ENCODE assay signal across 20 mouse cellular contexts in genomic region chr6:29761282-29761681, GRCm38 (mm10).
"Had no signal": no experiment of that assay in that cellular context is flagged by ENCODE, and none has a peak within 500 bp of the region (broad histone marks: within the 10 kb centered on the region; RNA-seq: fewer than 3 reads in every experiment).

No protein-coding gene starts in this region.

- H3K36me3 ChIP-seq: hindbrain, embryonic 15.5 days had no signal

- H3K27me3 ChIP-seq: heart, embryonic 13.5 days; heart, embryonic 15.5 days; hindbrain, embryonic 13.5 days; hindbrain, embryonic 15.5 days; limb, embryonic 13.5 days; limb, embryonic 15.5 days; liver, embryonic 12.5 days had no signal

- H3K4me1 ChIP-seq: heart, embryonic 13.5 days; heart, embryonic 15.5 days; hindbrain, embryonic 13.5 days; hindbrain, embryonic 15.5 days; limb, embryonic 13.5 days; limb, embryonic 15.5 days; liver, embryonic 12.5 days had no signal

- DNase-seq: forebrain, postnatal 0 days; gastrocnemius, postnatal 14 days; gastrocnemius, postnatal 36 days; heart, adult 18-20 months; heart, postnatal 14 days; heart, postnatal 36 days; layer of hippocampus, adult 9-11 months; layer of hippocampus, postnatal 36 days; left cerebral cortex, postnatal 4 days; lung, adult 18-20 months had no signal

- H3K9me3 ChIP-seq: heart, embryonic 13.5 days; heart, embryonic 15.5 days; hindbrain, embryonic 13.5 days; hindbrain, embryonic 15.5 days; limb, embryonic 13.5 days; limb, embryonic 15.5 days; liver, embryonic 12.5 days had no signal

- H3K27ac ChIP-seq: heart, embryonic 13.5 days; heart, embryonic 15.5 days; hindbrain, embryonic 13.5 days; hindbrain, embryonic 15.5 days; hindbrain, postnatal 0 days; kidney, postnatal 0 days; limb, embryonic 13.5 days; limb, embryonic 15.5 days; liver, embryonic 12.5 days; liver, embryonic 14.5 days had no signal

- H3K4me3 ChIP-seq: heart, embryonic 13.5 days; heart, embryonic 15.5 days; hindbrain, embryonic 13.5 days; hindbrain, embryonic 15.5 days; limb, embryonic 13.5 days; limb, embryonic 15.5 days; liver, embryonic 12.5 days had no signal
